Mouse (Mus musculus) adrenal gland, postnatal 10 days (tissue): ENCODE results near the gene Lrrc37a. TPM values are rescaled to one million over a fixed set of nuclear protein-coding genes. Genes with fewer than 3 reads are reported as not detected.
A peak's percentile ranks its signal among the peaks of the same experiment; 100 is the strongest.
"Not testable (repeated sequence)": the region's sequence is repeated elsewhere in the genome, so short reads cannot be mapped to it uniquely, and the experiment has no call there.

Source experiments
- DNase-seq: peaks from one replicate; pipeline ENCODE4 v3.0.0; 2021; ENCODE audit warnings: mixed read lengths
- long read RNA-seq, 2 experiments: library from polyadenylated mRNA; stranded (forward); transcript quantifications; one replicate each; pipeline ENCODE4 v2.0.0; 2021
- total RNA-seq, 2 experiments: library from RNA; stranded (reverse); gene quantifications; 2 replicates each; pipeline ENCODE4 v1.2.3; 2021

The Lrrc37a gene
- not detected for total RNA-seq
- long read RNA-seq, experiment 1, result 0 reads
- long read RNA-seq, experiment 2, result 0 reads

- no peak for DNase-seq
Observed at GRCm38 (mm10) chr11:103504497-103504896, at the start of gene Lrrc37a. Gene Lrrc37a (minus strand): TSS chr11:103504597.

DNA sequence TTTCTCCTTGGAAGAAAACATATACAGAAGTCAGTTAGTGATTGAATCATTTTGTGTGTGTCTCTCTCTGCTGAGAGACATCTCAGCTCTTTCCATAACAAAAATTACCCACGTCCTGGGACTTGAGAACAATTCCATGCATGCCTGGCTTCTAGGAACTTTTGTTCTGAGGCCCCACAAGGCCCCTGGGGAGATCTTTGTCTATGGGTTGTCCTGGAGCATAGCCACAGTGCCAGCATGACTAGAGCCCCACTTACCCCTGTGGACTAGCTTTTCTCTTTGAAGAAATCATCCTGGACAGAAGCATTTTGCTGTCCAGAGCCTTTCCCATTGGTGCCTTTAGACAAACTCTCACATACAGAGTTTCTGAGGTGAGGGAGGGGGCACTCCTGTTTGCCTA is 30.6 kb upstream of the Lrrc37a start:
- not testable (repeated sequence) for DNase-seq

DNA sequence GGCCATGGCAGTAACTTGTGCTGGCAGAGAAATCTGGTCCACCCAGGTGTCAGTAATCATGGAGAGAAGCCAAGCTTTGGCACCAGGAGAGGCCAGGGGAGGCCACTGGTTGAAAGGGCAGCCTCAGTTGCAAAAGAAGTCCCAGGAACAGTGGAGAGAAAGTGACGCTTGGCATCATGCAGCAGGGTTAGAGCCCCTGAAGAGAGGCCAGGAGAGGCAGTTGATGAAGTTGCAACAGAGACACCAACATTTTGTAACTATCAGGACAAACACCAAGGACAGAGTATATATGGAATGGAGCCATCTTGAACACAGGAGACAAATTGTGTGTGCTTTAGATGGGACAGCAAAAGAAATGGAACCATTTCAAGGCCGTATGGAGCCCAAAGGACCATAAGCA is 7.7 kb upstream of the Lrrc37a start:
- peak; percentile 1 for DNase-seq

DNA sequence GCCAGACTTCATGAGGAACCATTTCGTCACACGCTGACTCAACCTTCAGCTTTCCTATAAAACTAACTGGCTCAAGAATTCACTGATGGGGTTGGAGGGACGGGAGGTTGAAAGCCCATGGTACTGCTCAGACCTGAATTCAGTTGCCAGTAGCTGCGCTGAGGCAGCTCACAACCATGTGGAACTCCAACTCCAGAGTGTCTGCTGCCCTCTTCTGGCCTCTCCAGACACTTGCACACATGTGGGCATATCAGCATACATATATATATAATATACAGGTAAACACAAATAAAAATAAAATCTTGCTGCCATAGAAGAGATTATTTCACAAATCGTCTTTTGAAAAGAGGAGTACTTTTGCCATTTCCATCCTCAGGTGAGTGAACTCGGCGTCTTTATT is 40.0 kb downstream of the Lrrc37a start:
- peak; percentile 34 for DNase-seq

DNA sequence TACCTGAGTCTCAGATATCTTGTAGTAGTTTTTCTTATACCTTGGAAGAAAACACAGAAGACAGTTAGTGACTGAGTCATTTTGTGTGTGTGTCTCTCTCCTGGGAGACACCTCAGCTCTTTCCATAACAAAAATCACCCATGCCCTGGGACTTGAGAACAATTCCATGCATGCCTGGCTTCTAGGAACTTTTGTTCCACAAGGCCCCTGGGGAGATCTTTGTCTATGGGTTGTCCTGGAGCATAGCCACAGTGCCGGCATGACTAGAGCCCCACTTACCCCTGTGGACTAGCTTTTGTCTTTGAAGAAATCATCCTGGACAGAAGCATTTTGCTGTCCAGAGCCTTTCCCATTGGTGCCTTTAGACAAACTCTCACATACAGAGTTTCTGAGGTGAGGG is 53.3 kb downstream of the Lrrc37a start:
- not testable (repeated sequence) for DNase-seq

GRCm38 (mm10) chr11:103449721-103450120 is 54.7 kb downstream of the Lrrc37a start:
- not testable (repeated sequence) for DNase-seq

DNA sequence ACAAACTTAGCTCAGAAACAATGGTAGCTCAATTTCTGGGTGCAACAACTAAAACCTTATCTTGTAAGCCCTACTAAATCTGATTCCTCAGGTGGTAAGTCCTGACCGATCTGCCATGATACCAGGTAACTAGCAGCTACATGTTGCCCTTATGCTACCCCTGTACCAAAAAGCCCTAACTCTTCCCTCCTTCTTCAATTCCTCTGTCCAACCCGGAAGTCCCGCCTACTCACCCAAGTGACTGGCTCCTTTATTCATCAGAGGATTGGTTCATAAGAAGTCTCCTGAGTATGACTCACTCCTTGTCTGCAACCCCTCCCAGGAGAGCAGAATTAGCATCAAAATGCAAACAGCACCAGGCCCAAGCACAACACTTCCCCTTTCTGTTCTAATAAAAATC is 60.7 kb downstream of the Lrrc37a start:
- DNase-seq, result no peak

GRCm38 (mm10) chr11:103436282-103436681 is 68.1 kb downstream of the Lrrc37a start:
- no peak for DNase-seq

- no peak for DNase-seq
Observed at GRCm38 (mm10) chr11:103425031-103425430, 79.4 kb downstream of the Lrrc37a start.

DNA sequence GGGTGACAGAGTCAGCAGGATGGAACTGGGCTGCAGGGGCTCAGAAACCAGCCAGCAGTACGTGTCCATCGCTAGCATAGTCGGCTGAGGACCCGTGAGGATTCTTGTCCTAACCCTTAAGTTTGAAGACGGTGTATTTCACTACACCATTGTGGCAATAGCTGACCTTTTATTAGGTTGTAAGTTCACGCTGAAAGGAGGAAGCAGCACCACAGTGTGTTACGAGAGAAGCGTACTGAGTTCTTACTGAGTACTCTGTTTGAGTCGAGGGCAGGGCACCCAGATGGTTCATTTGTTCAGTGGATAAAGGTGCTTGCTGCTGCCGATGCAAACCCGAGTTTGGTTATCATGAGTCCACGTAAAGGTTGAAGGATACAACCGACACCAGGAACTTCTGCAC is 84.7 kb downstream of the Lrrc37a start:
- DNase-seq, result no peak

- DNase-seq, result no peak
Observed at GRCm38 (mm10) chr11:103419226-103419625, 85.2 kb downstream of the Lrrc37a start.

DNA sequence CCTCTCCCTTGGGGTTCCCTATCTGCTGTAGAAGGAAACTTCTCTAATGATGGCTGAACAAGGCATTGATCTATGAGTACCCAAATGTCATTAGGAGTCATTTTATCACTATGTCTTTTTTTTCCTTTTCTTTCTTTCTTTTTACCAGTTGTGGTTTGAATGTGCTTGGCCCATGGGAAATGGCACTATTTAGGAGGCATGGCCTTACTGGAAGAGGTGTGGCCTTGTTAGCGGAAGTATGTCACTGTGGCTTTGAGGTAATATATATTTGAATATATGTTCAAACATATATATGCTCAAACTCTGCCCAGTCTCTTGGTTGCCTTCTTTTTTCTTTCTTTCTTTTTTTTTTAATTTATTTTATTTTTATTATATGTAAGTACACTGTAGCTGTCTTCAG is 90.9 kb downstream of the Lrrc37a start:
- DNase-seq, result no peak

GRCm38 (mm10) chr11:103412950-103413423 is 91.4 kb downstream of the Lrrc37a start:
- no peak for DNase-seq

DNA sequence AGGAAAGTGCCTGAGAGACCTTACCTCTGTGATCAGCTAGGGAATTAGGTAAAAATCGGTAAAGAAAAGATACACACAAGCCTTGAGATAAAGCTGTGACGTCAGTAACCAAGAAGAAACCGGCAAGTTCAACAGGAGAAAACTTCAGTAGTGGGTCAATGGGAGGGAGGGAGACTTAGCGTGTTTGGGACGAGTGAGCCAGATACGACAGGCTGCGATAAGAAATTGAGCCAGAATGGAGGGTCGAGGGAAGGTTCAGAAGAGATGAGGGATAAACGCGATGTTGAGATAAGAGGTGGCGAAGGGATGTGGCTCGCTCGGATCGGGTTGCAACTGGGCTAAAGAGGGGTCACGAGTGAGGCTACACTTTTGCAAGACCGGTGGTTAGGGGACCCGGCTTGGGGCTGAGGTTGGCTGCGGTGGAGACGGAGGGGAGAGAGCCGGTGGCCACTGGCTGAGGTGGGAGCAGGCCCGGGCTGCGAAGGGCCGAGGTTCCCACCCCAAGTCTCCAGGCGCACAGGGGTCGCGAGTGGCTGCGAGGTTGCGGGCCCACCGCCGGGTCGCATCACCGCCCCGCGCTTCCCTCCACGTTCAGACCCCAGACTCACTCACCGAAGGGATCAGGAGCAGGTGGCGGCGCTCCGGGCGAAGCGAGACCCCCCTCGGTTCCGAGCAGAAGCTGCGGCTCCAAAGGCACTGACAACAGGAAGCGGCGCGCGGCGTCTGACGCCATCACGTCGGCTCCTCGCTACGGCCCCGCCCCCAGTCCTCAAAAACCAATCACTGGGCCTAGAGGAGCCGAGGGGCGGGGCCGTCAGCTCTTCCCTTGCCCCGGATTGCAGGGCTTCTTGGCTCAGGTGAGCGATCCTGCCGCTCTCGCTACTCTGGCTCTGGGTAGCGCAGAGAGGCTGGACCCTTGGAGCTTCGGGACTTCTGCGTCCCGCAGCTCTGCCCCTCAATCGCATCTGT is 92.1 kb downstream of the Lrrc37a start, which contains the start of gene Plekhm1:
TSS of gene Plekhm1 (minus strand) at position 707 of the 969 bp plus-strand sequence.
- peak; percentile 96 for DNase-seq

DNA sequence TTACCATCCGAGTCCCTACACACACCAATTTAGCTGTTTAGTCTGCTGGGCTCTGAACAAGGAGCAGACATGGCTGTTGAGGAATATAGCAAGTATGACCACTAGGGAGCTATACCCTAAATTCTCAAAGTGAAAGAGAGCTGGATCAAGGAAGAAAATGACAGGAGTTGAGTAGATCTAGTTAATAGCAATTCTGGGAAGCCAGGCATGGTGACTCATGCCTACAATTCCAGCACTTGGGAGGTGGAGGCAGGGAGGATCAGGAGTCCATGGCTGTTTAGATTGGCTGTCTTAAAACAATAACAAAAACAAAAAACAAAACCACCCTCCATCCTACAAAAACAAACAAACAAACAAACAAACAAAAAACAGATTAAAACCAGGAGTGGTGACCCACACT is 93.1 kb downstream of the Lrrc37a start:
- DNase-seq, result no peak

DNA sequence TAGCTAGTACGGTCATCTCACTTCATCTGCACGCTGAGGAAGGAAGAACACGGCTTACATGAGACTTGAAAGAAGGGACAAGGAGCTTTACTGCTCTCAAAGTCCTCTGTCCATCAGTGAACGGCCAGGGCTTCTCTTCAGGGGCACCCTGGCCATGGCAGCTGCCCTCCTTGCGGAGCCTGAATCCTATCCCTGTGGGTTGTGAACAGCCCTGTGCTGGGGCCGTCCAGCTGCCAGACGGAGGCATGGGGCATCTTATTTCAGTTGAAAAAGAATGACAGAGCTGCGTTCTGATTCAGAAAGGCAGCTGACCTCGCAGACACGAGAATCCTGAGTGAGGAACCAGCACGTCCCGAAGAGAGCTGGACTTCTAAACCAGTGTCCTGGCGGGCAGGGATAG is 95.5 kb downstream of the Lrrc37a start:
- no peak for DNase-seq

DNA sequence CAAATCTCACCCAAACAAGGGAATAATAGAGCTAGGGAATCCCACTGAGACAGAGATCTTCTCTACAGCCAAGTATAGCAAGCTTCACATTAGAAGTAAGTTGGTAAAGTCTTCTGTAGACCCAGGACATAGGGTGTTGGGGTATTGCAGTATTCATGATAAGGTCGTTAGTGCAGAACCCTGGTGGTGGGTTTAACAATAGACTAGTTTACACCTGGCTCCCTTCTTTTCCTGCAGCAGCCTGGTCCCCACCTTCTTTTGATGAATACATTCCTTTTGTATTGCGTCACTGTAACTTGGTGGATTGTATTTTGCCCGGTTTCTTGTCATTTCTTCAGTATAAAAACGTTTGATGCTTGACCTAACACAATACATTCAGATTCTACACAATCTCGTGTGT is 97.3 kb downstream of the Lrrc37a start:
- DNase-seq, result not testable (repeated sequence)

DNA sequence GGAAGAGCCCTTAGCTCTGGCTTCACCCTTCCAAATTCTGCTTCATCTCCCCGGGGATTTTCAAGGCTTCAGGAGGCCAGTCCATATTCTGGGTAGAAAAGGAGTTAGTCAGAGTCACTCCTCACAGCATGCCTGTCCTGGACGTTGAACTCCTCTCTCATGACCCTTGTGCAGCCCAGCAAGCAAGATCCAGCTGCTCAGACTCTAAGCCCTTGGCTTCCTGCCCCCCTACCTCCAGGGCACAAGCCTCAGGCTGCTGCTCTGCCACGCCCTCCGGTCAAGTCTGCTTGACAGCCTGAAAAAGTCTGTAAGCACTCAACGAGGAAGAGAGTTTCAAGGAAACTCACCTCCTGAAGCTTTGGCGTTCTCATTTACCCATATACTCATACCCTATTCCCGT is 97.8 kb downstream of the Lrrc37a start:
- DNase-seq, result peak; percentile 67

DNA sequence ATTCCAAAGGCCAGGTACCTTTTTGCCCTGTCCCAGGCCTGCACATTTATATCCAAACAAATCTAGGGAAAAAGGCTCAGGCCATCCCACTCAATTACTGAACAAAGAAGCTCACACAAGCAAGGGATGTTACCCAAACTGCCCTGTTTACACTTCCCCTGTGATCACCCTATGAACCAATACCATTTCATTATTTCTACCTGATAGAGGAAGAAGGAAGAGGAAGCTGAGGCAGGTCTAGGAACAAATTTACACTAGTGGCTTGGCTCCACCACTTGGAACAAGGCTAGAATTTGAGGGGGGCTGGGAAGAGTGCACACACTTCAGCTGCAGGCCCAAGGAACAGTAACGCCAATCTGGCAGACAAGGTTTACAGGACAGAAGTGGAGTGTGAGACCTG is 98.6 kb downstream of the Lrrc37a start:
- no peak for DNase-seq

GRCm38 (mm10) chr11:103404618-103405017 is 99.8 kb downstream of the Lrrc37a start:
- DNase-seq, result no peak

DNA sequence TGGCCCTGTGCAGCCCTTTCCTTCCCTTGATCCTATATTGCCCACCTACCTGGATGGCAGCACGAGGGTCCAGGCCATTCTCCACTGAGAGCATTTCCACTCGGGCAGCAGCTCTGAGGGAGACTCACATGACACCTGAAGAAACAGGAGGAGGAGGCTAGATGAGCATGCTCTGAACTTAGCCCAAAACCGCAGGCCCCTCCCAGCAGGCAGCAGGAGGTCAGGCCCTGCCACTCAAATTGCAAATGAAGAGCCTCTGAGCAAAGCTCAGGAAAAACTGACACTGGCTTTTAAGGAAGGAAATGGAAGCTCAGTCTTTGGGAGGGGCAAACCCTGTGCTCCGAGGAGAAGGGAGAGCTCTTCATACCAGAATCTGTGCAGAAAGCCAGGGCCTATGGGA is 100.6 kb downstream of the Lrrc37a start:
- DNase-seq, result no peak

GRCm38 (mm10) chr11:103402738-103403137 is 101.7 kb downstream of the Lrrc37a start:
- no peak for DNase-seq

DNA sequence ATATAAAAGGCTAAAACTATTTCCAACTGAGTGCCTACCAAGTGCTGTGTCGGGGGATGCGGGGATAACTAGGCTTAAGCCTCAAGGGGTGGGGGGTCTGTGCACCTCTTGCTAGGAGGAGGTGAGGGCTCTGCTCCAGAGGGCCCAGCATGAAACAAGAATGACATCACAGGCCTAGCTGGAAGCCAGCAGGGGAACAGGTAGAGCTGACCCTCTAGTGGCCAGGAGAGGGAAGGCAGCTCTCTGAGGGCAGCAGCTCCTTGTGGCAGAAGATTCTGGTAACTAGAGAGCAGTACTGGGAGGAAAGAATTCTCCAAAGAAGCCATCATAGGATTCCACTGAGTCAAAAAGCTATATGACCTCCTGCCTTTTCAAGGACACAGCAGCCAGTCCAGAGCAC is 102.2 kb downstream of the Lrrc37a start:
- DNase-seq, result peak; percentile 53
